ENCODE assay signal across 11 mouse cellular contexts in genomic region chr5:34955630-34956029, GRCm38 (mm10). TPM values are rescaled to one million over a fixed set of nuclear protein-coding genes. Genes with fewer than 3 reads are reported as not detected.
DNase-seq lines count a peak whose midpoint lies in the region; ATAC-seq and TF ChIP-seq lines count a peak whose summit lies in the region.
"Had no signal": no experiment of that assay in that cellular context is flagged by ENCODE, and none has a peak within 500 bp of the region (broad histone marks: within the 10 kb centered on the region; RNA-seq: fewer than 3 reads in every experiment).

No protein-coding gene starts in this region.

- H3K4me1 ChIP-seq in embryonic facial prominence, embryonic 14.5 days (ENCODE audit: control insufficient read depth, insufficient read depth, low read length), result peaks cover 22% of the 10 kb centered on the region
- H3K4me1 ChIP-seq in embryonic facial prominence, embryonic 10.5 days, result peaks cover 65% of the 10 kb centered on the region
- peaks cover 44% of the 10 kb centered on the region for H3K4me1 ChIP-seq in lung, embryonic 15.5 days
- H3K4me1 ChIP-seq in lung, adult 2 months (ENCODE audit: control insufficient read depth, insufficient read depth, low read length), result peaks cover 13% of the 10 kb centered on the region
- H3K4me1 ChIP-seq in lung, embryonic 16.5 days (replicated peaks; ENCODE audit: control insufficient read depth, insufficient read depth, low read length), result peaks cover 34% of the 10 kb centered on the region
- peaks cover 36% of the 10 kb centered on the region for H3K4me1 ChIP-seq in forebrain, postnatal 0 days (ENCODE audit: insufficient read depth)

- no peak for TF ChIP-seq POLR2A in lung, adult 2 months (IDR thresholded peaks at IDR 0.05; ENCODE audit: borderline replicate concordance, extremely low read depth, low read depth, low read length)

- no peak overlapping the region for H3K4me3 ChIP-seq in embryonic facial prominence, embryonic 14.5 days (ENCODE audit: low read depth, low read length)
- no peak overlapping the region for H3K4me3 ChIP-seq in embryonic facial prominence, embryonic 10.5 days
- H3K4me3 ChIP-seq in lung, embryonic 15.5 days, result no peak overlapping the region
- no peak overlapping the region for H3K4me3 ChIP-seq in lung, adult 2 months (replicated peaks; ENCODE audit: extremely low read depth, low read depth, low read length)
- H3K4me3 ChIP-seq in lung, embryonic 16.5 days (ENCODE audit: low read length), result no peak overlapping the region
- no peak overlapping the region for H3K4me3 ChIP-seq in forebrain, postnatal 0 days (ENCODE audit: low read depth, low read length)
- H3K4me3 ChIP-seq: hindbrain, embryonic 15.5 days; limb, embryonic 10.5 days had no signal

- H3K9ac ChIP-seq in embryonic facial prominence, embryonic 14.5 days (ENCODE audit: low read depth, low read length), result no peak overlapping the region
- no peak overlapping the region for H3K9ac ChIP-seq in lung, embryonic 15.5 days
- H3K9ac ChIP-seq in lung, embryonic 16.5 days (ENCODE audit: low read length), result no peak overlapping the region
- H3K9ac ChIP-seq in forebrain, postnatal 0 days, result no peak overlapping the region
- H3K9ac ChIP-seq: hindbrain, embryonic 15.5 days had no signal

- no peak for TF ChIP-seq CTCF in lung, adult 2 months (IDR thresholded peaks at IDR 0.05; ENCODE audit: insufficient read depth, low read length)
- no peak for TF ChIP-seq CTCF in forebrain, postnatal 0 days (IDR thresholded peaks at IDR 0.05; ENCODE audit: low read depth)

- no peaks in the 10 kb centered on the region for H3K27me3 ChIP-seq in embryonic facial prominence, embryonic 14.5 days (replicated peaks; ENCODE audit: control insufficient read depth, insufficient read depth, low read length)
- H3K27me3 ChIP-seq in embryonic facial prominence, embryonic 10.5 days (replicated peaks; ENCODE audit: low read depth, poor library complexity, severe bottlenecking), result no peaks in the 10 kb centered on the region
- H3K27me3 ChIP-seq in lung, embryonic 15.5 days, result no peaks in the 10 kb centered on the region
- H3K27me3 ChIP-seq in lung, embryonic 16.5 days (ENCODE audit: control insufficient read depth, insufficient read depth, low read depth, low read length), result no peaks in the 10 kb centered on the region
- no peaks in the 10 kb centered on the region for H3K27me3 ChIP-seq in forebrain, postnatal 0 days (ENCODE audit: insufficient read depth, low read length)
- H3K27me3 ChIP-seq: hindbrain, embryonic 15.5 days had no signal

- H3K27ac ChIP-seq in embryonic facial prominence, embryonic 14.5 days (replicated peaks; ENCODE audit: low read depth, low read length), result no peak overlapping the region
- H3K27ac ChIP-seq in embryonic facial prominence, embryonic 10.5 days (replicated peaks), result no peak overlapping the region
- H3K27ac ChIP-seq in lung, embryonic 15.5 days, result no peak overlapping the region
- H3K27ac ChIP-seq in lung, embryonic 16.5 days (ENCODE audit: low read length), result no peak overlapping the region
- H3K27ac ChIP-seq in forebrain, postnatal 0 days (ENCODE audit: low read depth, low read length), result no peak overlapping the region
- H3K27ac ChIP-seq: hindbrain, embryonic 15.5 days; limb, embryonic 10.5 days had no signal

- H3K4me2 ChIP-seq in embryonic facial prominence, embryonic 14.5 days (ENCODE audit: low read depth, low read length), result no peak overlapping the region
- no peak overlapping the region for H3K4me2 ChIP-seq in lung, embryonic 15.5 days
- no peak overlapping the region for H3K4me2 ChIP-seq in lung, embryonic 16.5 days (ENCODE audit: low read depth, low read length)
- H3K4me2 ChIP-seq in forebrain, postnatal 0 days (ENCODE audit: low read depth), result no peak overlapping the region
- H3K4me2 ChIP-seq: hindbrain, embryonic 15.5 days had no signal

- H3K36me3 ChIP-seq in embryonic facial prominence, embryonic 14.5 days (ENCODE audit: control insufficient read depth, insufficient read depth, low read length), result peaks cover 12% of the 10 kb centered on the region; the same call in 1 of the 2 replicates
- H3K36me3 ChIP-seq in embryonic facial prominence, embryonic 10.5 days (replicated peaks), result peaks cover 73% of the 10 kb centered on the region
- H3K36me3 ChIP-seq in lung, embryonic 15.5 days, result no peaks in the 10 kb centered on the region
- H3K36me3 ChIP-seq in lung, embryonic 16.5 days (ENCODE audit: control insufficient read depth, insufficient read depth, low read length), result no peaks in the 10 kb centered on the region
- no peaks in the 10 kb centered on the region for H3K36me3 ChIP-seq in forebrain, postnatal 0 days (ENCODE audit: insufficient read depth)

- WGBS in embryonic facial prominence, embryonic 14.5 days, result 55% methylated on average over 5 of the region's 5 CpGs
- 81% methylated on average over 5 of the region's 5 CpGs for WGBS in embryonic facial prominence, embryonic 10.5 days
- 25% methylated on average over 5 of the region's 5 CpGs for WGBS in lung, embryonic 15.5 days
- WGBS in lung, adult 2 months, result 33% methylated on average over 5 of the region's 5 CpGs
- WGBS in lung, embryonic 16.5 days, result 29% methylated on average over 5 of the region's 5 CpGs
- WGBS in forebrain, postnatal 0 days, result 32% methylated on average over 5 of the region's 5 CpGs

- ATAC-seq in embryonic facial prominence, embryonic 14.5 days (ENCODE audit: low read depth), result no peak
- ATAC-seq in lung, embryonic 15.5 days (ENCODE audit: borderline replicate concordance, extremely low read depth, low FRiP score, low TSS enrichment), result peak; percentile 24; the same call in 1 of the 2 replicates
- ATAC-seq in lung, embryonic 16.5 days (ENCODE audit: low read depth), result peak; percentile 30; the same call in 1 of the 2 replicates
- ATAC-seq in forebrain, postnatal 0 days, result no peak

- peaks cover 5% of the 10 kb centered on the region; the same call in 1 of the 2 replicates for H3K9me3 ChIP-seq in embryonic facial prominence, embryonic 14.5 days (ENCODE audit: control insufficient read depth, low read length)
- peaks cover 6% of the 10 kb centered on the region; the same call in 1 of the 2 replicates for H3K9me3 ChIP-seq in embryonic facial prominence, embryonic 10.5 days
- no peaks in the 10 kb centered on the region for H3K9me3 ChIP-seq in lung, embryonic 15.5 days
- H3K9me3 ChIP-seq in lung, embryonic 16.5 days (ENCODE audit: control insufficient read depth, low read length), result no peaks in the 10 kb centered on the region
- no peaks in the 10 kb centered on the region for H3K9me3 ChIP-seq in forebrain, postnatal 0 days (ENCODE audit: low read length)
- H3K9me3 ChIP-seq: hindbrain, embryonic 15.5 days; limb, embryonic 10.5 days had no signal

- DNase-seq in embryonic facial prominence, embryonic 14.5 days (ENCODE audit: low spot score), result peak; percentile 39
- DNase-seq in embryonic facial prominence, embryonic 10.5 days (ENCODE audit: low spot score), result no peak
- no peak for DNase-seq in lung, adult 2 months
- DNase-seq in adrenal gland, postnatal 36 days, result peak; percentile 87 to 89
- no peak for DNase-seq in embryo, embryonic 10 days (ENCODE audit: low spot score)
- DNase-seq in forebrain, postnatal 0 days, result no peak

RNA-seq across cellular contexts. Expression of gene Rgs12, which starts 6.4 kb away (rescaled TPM):
- polyA plus RNA-seq in embryonic facial prominence, embryonic 14.5 days (2014; fragmentation: Nextera tagmentation; extraction: Ambion mirVana), result 30.0 and 30.2 TPM in 2 replicates
- 52.7 and 54.5 TPM in 2 replicates for polyA plus RNA-seq in embryonic facial prominence, embryonic 10.5 days (2016; fragmentation: Nextera tagmentation; extraction: Ambion mirVana)
- 32.3 and 35.3 TPM in 2 replicates for polyA plus RNA-seq in lung, embryonic 15.5 days (2015; fragmentation: Nextera tagmentation; extraction: Ambion mirVana)
- 125 and 161 TPM in 2 replicates for polyA plus RNA-seq in lung, adult 2 months (2012; rRNA removed)
- 10 to 100 TPM; 13.3 to 28.6 TPM for total RNA-seq in adrenal gland, postnatal 36 days (2021)
- polyA plus RNA-seq in lung, embryonic 16.5 days (2015; fragmentation: Nextera tagmentation; extraction: Ambion mirVana), result 34.3 and 34.7 TPM in 2 replicates
- total RNA-seq in forebrain, postnatal 0 days (2014; rRNA removed), result 60.0 and 73.8 TPM in 2 replicates
- 32.3 and 34.5 TPM in 2 replicates for polyA plus RNA-seq in forebrain, postnatal 0 days (2015; fragmentation: Nextera tagmentation; extraction: Ambion mirVana)

RNA-seq across cellular contexts. Expression of gene Msantd1, which starts 47.8 kb away (rescaled TPM):
- polyA plus RNA-seq in embryonic facial prominence, embryonic 14.5 days (2014; fragmentation: Nextera tagmentation; extraction: Ambion mirVana), result 0.60 and 1.3 TPM in 2 replicates
- polyA plus RNA-seq in embryonic facial prominence, embryonic 10.5 days (2016; fragmentation: Nextera tagmentation; extraction: Ambion mirVana), result 0.63 and 1.2 TPM in 2 replicates
- polyA plus RNA-seq in lung, embryonic 15.5 days (2015; fragmentation: Nextera tagmentation; extraction: Ambion mirVana), result 0.76 and 0.79 TPM in 2 replicates
- polyA plus RNA-seq in lung, adult 2 months (2012; rRNA removed), result 3.1 and 3.7 TPM in 2 replicates
- total RNA-seq in adrenal gland, postnatal 36 days (2021), result 1 to 10 TPM; 1.5 to 2.5 TPM
- 0.85 and 1.1 TPM in 2 replicates for polyA plus RNA-seq in lung, embryonic 16.5 days (2015; fragmentation: Nextera tagmentation; extraction: Ambion mirVana)
- total RNA-seq in forebrain, postnatal 0 days (2014; rRNA removed), result 14.5 and 27.3 TPM in 2 replicates
- polyA plus RNA-seq in forebrain, postnatal 0 days (2015; fragmentation: Nextera tagmentation; extraction: Ambion mirVana), result 13.0 and 14.8 TPM in 2 replicates
- total RNA-seq: monocyte, adult 5-6 weeks had no signal

Comparison
In these comparisons a context has a peak if more than half of its experiments do, and no peak if none do; other contexts are left out.
1. DNase-seq: peak in embryonic facial prominence, embryonic 14.5 days (single experiment) and adrenal gland, postnatal 36 days (2 of 2); none in embryonic facial prominence, embryonic 10.5 days (single experiment), lung, adult 2 months (single experiment), embryo, embryonic 10 days (single experiment) and forebrain, postnatal 0 days (single experiment).
2. ATAC-seq: peak in lung, embryonic 15.5 days (single experiment) and lung, embryonic 16.5 days (single experiment); none in embryonic facial prominence, embryonic 14.5 days (single experiment) and forebrain, postnatal 0 days (single experiment).